Mouse (Mus musculus) forebrain, embryonic 10.5 days (tissue): ENCODE measurements around the gene Cse1l. TPM values are rescaled to one million over a fixed set of nuclear protein-coding genes. Genes with fewer than 3 reads are reported as not detected.

Experiments
- polyA plus RNA-seq: library from polyadenylated mRNA; unstranded; fragments of >200 nt; fragmentation: Nextera tagmentation; extraction: Ambion mirVana; gene quantifications from 2 replicates; pipeline ENCODE4 v1.2.1, GENCODE M21; 2016

Cse1l gene
- polyA plus RNA-seq, 1 experiment from 2014 or later: 226 TPM

Other genes with a start within 250 kb of the Cse1l start
- 24.3 and 25.5 TPM in 2 replicates for gene Prex1, start 192.2 kb upstream of the Cse1l start, polyA plus RNA-seq
- gene Trp53rkb, start 113.5 kb upstream of the Cse1l start, polyA plus RNA-seq: 10.4 and 11.1 TPM in 2 replicates
- 4.9 and 5.4 TPM in 2 replicates for gene Arfgef2, start 100.5 kb upstream of the Cse1l start, polyA plus RNA-seq
- gene Stau1, start 90.3 kb downstream of the Cse1l start, polyA plus RNA-seq: 87.9 and 91.6 TPM in 2 replicates
- gene Ddx27, start 109.2 kb downstream of the Cse1l start, polyA plus RNA-seq: 76.1 and 77.8 TPM in 2 replicates
- gene Znfx1, start 157.0 kb downstream of the Cse1l start, polyA plus RNA-seq: 5.2 and 5.3 TPM in 2 replicates